Mouse (Mus musculus): Measurements from ENCODE around the gene Tab1. TPM values are rescaled to one million over a fixed set of nuclear protein-coding genes. Genes with fewer than 3 reads are reported as not detected.
"Not testable (repeated sequence)": the region's sequence is repeated elsewhere in the genome, so short reads cannot be mapped to it uniquely, and the experiment has no call there.

Gene Tab1
- total and polyA plus RNA-seq, 2 experiments from 2014 or later, result 23.6 to 43.5 TPM

DNA sequence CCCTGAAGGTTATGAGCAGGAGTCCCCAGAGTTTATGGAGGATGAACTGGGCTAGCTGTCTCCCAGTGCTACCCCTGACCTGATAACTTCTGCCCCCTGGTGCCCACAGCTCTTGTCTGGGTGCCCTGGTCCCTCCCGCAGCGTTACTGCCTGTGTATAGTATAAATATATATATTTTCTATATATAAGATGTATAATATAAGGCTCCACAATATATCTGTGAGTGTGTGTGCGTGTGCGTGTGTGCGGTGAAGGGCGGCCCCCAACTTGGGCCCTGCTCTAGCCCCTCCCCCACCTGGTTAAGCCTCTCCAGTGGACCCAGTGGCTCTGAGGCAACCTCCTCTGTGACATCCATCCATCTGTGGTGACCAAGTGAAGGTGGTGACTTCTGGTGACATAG lies 13.9 kb upstream of the Tab1 start:
- Histone ChIP-seq H3K27ac (ENCODE audit: low read depth, low read length) (no peak overlapping the region), H3K9ac (replicated peaks; ENCODE audit: low read length, poor library complexity, severe bottlenecking) (no peak overlapping the region), H3K36me3 (ENCODE audit: insufficient read depth, low read length) (peaks cover 18% of the 10 kb centered on the region), H3K27me3 (ENCODE audit: insufficient read depth, low read length) (no peaks in the 10 kb centered on the region), H3K4me2 (ENCODE audit: low read depth, low read length, poor library complexity, severe bottlenecking) (no peak overlapping the region), H3K9me3 (ENCODE audit: low read length) (no peaks in the 10 kb centered on the region), H3K4me3 (ENCODE audit: low read depth, low read length) (no peak overlapping the region), H3K4me1 (ENCODE audit: insufficient read depth, low read length) (no peaks in the 10 kb centered on the region)
- TF ChIP-seq CTCF (IDR thresholded peaks at IDR 0.05), result no peak
- 91% methylated on average over 6 of the region's 6 CpGs for WGBS
- DNase-seq (ENCODE audit: low spot score) (no peak), ATAC-seq (ENCODE audit: low FRiP score) (no peak)

DNA sequence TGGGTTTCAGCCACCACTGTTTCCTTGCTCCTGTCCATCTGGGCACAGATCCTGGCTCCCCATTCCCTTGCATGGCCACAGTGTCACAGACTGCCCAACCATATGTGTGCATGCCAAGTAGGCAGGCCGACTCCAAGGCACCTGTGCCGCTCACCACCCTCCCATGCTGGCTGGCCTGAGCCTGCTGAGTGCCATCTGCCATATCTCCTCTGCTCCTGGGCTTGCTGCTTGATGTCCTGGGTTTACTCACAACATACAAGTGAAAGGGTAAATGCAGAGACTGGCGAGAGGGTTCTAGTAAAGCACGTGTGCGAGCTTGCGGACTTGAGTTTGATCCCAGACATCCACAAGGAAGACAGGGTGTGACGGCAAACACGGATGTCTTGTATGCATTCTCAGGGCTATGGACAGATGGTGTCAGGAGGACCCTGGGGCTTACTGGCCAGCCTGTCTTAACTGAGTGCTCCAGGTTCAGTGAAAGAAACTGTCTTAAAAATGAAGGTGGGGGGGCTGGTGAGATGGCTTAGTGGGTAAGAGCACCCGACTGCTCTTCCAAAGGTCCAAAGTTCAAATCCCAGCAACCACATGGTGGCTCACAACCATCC lies 11.1 kb upstream of the Tab1 start:
- DNase-seq (ENCODE audit: low spot score) (peak; percentile 84), ATAC-seq (ENCODE audit: low FRiP score) (peak; percentile 31; the same call in 1 of the 2 replicates)
- H3K27me3 ChIP-seq (ENCODE audit: insufficient read depth, low read length), result no peaks in the 10 kb centered on the region
- H3K36me3 ChIP-seq (ENCODE audit: insufficient read depth, low read length), result no peaks in the 10 kb centered on the region
- no peaks in the 10 kb centered on the region for H3K9me3 ChIP-seq (ENCODE audit: low read length)
- no peak for TF ChIP-seq CTCF (IDR thresholded peaks at IDR 0.05)
- H3K4me3 ChIP-seq (ENCODE audit: low read depth, low read length), result no peak overlapping the region
- 85% methylated on average over 9 of the region's 9 CpGs for WGBS
- H3K4me1 ChIP-seq (ENCODE audit: insufficient read depth, low read length), result no peaks in the 10 kb centered on the region
- H3K27ac ChIP-seq (ENCODE audit: low read depth, low read length), result no peak overlapping the region
- H3K9ac ChIP-seq (replicated peaks; ENCODE audit: low read length, poor library complexity, severe bottlenecking), result no peak overlapping the region
- H3K4me2 ChIP-seq (ENCODE audit: low read depth, low read length, poor library complexity, severe bottlenecking), result no peak overlapping the region

DNA sequence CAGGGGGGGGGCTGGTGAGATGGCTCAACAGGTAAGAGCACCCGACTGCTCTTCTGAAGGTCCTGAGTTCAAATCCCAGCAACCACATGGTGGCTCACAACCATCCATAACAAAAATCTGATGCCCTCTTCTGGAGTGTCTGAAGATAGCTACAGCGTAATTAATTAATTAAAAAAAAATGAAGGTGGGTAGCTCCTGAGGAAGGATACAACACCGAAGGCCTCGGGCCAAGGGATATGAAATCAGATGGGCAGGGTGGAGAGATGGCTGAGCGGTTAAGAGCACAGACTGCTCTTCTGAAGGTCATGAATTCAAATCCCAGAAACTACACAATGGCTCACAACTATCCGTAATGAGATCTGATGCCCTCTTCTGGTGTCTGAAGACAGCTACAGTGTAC lies 10.5 kb upstream of the Tab1 start:
- H3K9me3 ChIP-seq (ENCODE audit: low read length); H3K4me3 ChIP-seq (ENCODE audit: low read depth, low read length); H3K27me3 ChIP-seq (ENCODE audit: insufficient read depth, low read length); H3K27ac ChIP-seq (ENCODE audit: low read depth, low read length); ATAC-seq (ENCODE audit: low FRiP score); H3K4me2 ChIP-seq (ENCODE audit: low read depth, low read length, poor library complexity, severe bottlenecking); H3K4me1 ChIP-seq (ENCODE audit: insufficient read depth, low read length); H3K9ac ChIP-seq (replicated peaks; ENCODE audit: low read length, poor library complexity, severe bottlenecking); H3K36me3 ChIP-seq (ENCODE audit: insufficient read depth, low read length); DNase-seq (ENCODE audit: low spot score): not testable (repeated sequence)
- 96% methylated on average over 6 of the region's 6 CpGs for WGBS

DNA sequence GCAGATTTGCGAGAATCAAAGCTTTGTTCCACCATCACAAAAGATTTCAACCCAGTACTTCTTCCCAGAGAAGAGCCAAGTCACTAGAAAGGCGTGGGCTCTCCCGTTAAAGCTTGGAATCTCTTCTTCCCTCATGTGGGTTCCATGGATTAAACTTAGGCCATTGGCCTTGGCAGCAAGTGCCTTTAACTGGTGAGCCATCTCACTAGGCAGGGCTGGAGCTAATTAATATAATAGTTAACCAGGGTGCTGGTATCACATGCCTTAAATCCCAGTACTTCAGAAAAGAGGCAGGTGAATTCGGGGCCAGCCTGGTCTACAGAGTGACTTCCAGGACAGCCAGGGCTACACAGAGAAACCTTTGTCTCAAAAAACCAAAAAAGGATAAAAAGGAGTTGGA lies 8.3 kb upstream of the Tab1 start:
- DNase-seq (ENCODE audit: low spot score) (no peak), ATAC-seq (ENCODE audit: low FRiP score) (no peak)
- H3K9me3 ChIP-seq (ENCODE audit: low read length), result no peaks in the 10 kb centered on the region
- no peak for TF ChIP-seq CTCF (IDR thresholded peaks at IDR 0.05)
- H3K4me1 ChIP-seq (ENCODE audit: insufficient read depth, low read length), result no peaks in the 10 kb centered on the region
- H3K9ac ChIP-seq (replicated peaks; ENCODE audit: low read length, poor library complexity, severe bottlenecking), result no peak overlapping the region
- no peaks in the 10 kb centered on the region for H3K36me3 ChIP-seq (ENCODE audit: insufficient read depth, low read length)
- no peaks in the 10 kb centered on the region for H3K27me3 ChIP-seq (ENCODE audit: insufficient read depth, low read length)
- H3K4me3 ChIP-seq (ENCODE audit: low read depth, low read length), result no peak overlapping the region
- no peak overlapping the region for H3K27ac ChIP-seq (ENCODE audit: low read depth, low read length)
- no peak overlapping the region for H3K4me2 ChIP-seq (ENCODE audit: low read depth, low read length, poor library complexity, severe bottlenecking)
- WGBS, result 83% methylated on average over 4 of the region's 4 CpGs

DNA sequence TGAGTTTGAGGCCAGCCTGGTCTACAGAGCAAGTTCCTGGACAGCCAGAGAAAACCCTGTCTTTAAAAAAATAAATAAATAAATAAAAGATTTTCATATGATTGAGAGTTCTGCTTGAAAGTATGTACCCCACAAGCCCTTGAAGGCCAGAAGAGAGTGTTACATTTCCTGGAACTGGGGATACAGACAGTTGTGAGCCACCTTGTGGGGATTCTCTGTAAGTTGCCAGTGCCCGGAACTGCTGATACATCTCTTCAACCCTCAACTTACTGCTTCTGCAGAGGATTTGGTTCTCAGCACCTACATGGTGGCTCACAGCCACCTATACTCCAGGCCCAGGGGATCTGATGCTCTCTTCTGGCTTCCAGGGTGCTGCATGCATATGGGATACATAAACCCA lies 5.7 kb upstream of the Tab1 start:
- H3K27me3 ChIP-seq (ENCODE audit: insufficient read depth, low read length), result no peaks in the 10 kb centered on the region
- no peak overlapping the region for H3K9ac ChIP-seq (replicated peaks; ENCODE audit: low read length, poor library complexity, severe bottlenecking)
- H3K9me3 ChIP-seq (ENCODE audit: low read length), result no peaks in the 10 kb centered on the region
- no peak overlapping the region for H3K4me3 ChIP-seq (ENCODE audit: low read depth, low read length)
- H3K27ac ChIP-seq (ENCODE audit: low read depth, low read length), result no peak overlapping the region
- H3K36me3 ChIP-seq (ENCODE audit: insufficient read depth, low read length), result no peaks in the 10 kb centered on the region
- H3K4me1 ChIP-seq (ENCODE audit: insufficient read depth, low read length), result no peaks in the 10 kb centered on the region
- no peak overlapping the region for H3K4me2 ChIP-seq (ENCODE audit: low read depth, low read length, poor library complexity, severe bottlenecking)
- 64% methylated on average over 1 of the region's 1 CpGs for WGBS
- peak; percentile 63 for TF ChIP-seq CTCF (IDR thresholded peaks at IDR 0.05)
- DNase-seq (ENCODE audit: low spot score), result peak; percentile 26
- ATAC-seq (ENCODE audit: low FRiP score), result no peak

DNA sequence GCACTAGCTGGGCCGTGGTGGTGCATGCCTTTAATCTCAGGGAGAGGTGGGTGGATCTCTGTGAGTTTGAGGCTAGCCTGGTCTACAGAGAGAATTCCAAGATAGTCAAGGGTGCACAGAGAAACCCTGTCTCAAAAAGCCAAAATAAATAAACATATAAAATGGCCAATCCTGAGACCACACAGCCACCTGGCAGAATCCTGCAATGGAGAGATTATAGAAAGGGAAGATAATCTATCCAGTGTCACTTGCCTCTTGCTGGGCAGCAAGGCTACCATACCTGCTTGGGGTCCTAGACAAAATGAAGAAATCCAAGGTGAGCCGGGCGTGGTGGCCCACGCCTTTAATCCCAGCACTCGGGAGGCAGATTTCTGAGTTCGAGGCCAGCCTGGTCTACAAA lies 2.9 kb upstream of the Tab1 start:
- Histone ChIP-seq H3K4me1 (ENCODE audit: insufficient read depth, low read length) (peaks cover 12% of the 10 kb centered on the region), H3K4me2 (ENCODE audit: low read depth, low read length, poor library complexity, severe bottlenecking) (no peak overlapping the region), H3K36me3 (ENCODE audit: insufficient read depth, low read length) (no peaks in the 10 kb centered on the region), H3K4me3 (ENCODE audit: low read depth, low read length) (no peak overlapping the region), H3K27me3 (ENCODE audit: insufficient read depth, low read length) (no peaks in the 10 kb centered on the region), H3K9me3 (ENCODE audit: low read length) (no peaks in the 10 kb centered on the region), H3K27ac (ENCODE audit: low read depth, low read length) (no peak overlapping the region), H3K9ac (replicated peaks; ENCODE audit: low read length, poor library complexity, severe bottlenecking) (no peak overlapping the region)
- ATAC-seq (ENCODE audit: low FRiP score), result no peak
- 90% methylated on average over 6 of the region's 6 CpGs for WGBS
- TF ChIP-seq CTCF (IDR thresholded peaks at IDR 0.05), result no peak
- DNase-seq (ENCODE audit: low spot score), result no peak

Measured in midbrain, postnatal 0 days (tissue).